Mouse (Mus musculus) megakaryocyte, embryonic 14.5 days (primary cell): ENCODE data around the gene Myo5c. TPM values are rescaled to one million over a fixed set of nuclear protein-coding genes. Genes with fewer than 3 reads are reported as not detected.

Experiments used
- H3K27me3 ChIP-seq: replicated peaks from 2 replicates; pipeline ENCODE3; 2012; ENCODE audit warnings: inconsistent platforms
- H3K36me3 ChIP-seq: replicated peaks from 2 replicates; pipeline ENCODE3; 2012; ENCODE audit warnings: low read length, inconsistent platforms, mixed read lengths
- H3K4me1 ChIP-seq: 2 replicates; pipeline ENCODE4 v1.6.1; 2012; ENCODE audit warnings: inconsistent platforms
- H3K4me3 ChIP-seq: replicated peaks from 2 replicates; pipeline ENCODE3; 2012; ENCODE audit warnings: moderate library complexity, mild to moderate bottlenecking, inconsistent platforms
- H3K9me3 ChIP-seq: 2 replicates; pipeline ENCODE4 v1.6.1; 2012; ENCODE audit warnings: inconsistent platforms
- FLI1 ChIP-seq: IDR thresholded peaks from 2 replicates; pipeline ENCODE4 v1.6.1; 2012; ENCODE audit warnings: low read length, inconsistent platforms, mixed read lengths
- GATA1 ChIP-seq: IDR thresholded peaks from 3 replicates; pipeline ENCODE4 v1.6.1; 2012; ENCODE audit warnings: mixed read lengths, low read length, inconsistent platforms, borderline replicate concordance
- polyA plus RNA-seq: library from polyadenylated mRNA; stranded (reverse); fragments of >175 nt; gene quantifications from 2 replicates; pipeline ENCODE4 v1.2.3, GENCODE M21; 2012; ENCODE audit warnings: low replicate concordance; ENCODE audit not compliant: insufficient read depth

Myo5c gene
- 0.27 TPM in 1 of 2 replicates, not detected in the other for polyA plus RNA-seq

DNA sequence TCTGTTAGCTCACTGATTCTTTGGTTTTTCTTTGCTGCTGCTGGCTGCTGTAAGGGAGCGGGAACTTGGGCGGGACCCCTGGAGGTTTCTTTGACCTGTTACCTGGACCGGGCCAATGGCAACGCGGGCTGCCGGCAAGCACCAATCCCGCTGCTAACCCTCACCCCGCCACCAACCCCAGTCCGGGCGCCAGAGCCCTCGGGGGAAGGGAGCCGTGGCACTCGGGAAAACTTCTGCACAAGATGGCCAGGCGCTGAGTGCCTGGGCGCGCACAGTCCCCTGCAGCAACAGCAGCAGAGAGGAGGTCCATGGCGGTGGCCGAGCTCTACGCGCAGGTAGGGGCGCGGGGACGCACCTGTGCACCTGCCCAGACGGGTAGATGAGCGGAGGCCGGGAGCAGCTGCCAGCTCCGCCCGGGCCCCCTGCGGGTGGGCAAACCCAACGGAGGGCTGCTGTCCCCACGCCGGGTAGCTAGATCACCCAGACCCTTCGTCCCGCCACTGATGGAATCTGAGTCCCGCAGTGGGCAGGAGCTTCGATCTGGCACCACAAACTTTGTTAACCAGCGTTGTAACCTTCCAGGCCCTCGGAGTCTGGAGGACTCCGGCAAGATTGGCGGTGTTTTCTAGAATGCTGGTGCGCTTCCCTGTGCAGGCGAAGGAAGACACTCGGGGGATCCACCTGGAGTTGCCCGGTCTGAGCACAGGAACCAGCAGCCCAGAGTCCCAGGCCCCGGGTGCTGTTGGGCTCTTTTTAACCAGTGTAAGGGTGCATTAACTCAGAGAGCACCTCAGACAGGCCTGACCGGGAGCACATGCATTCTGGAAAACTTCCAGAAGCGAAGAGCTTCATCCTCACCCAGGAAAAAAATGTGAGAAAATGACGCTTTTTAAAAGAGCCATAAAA is at the start of gene Myo5c:
Gene Myo5c (plus strand): TSS at position 180 of the 906 bp plus-strand sequence.
- peak within 1 kb of the TSS; percentile 86 for H3K4me3 ChIP-seq
- no peaks in the 10 kb centered on the region for H3K36me3 ChIP-seq

DNA sequence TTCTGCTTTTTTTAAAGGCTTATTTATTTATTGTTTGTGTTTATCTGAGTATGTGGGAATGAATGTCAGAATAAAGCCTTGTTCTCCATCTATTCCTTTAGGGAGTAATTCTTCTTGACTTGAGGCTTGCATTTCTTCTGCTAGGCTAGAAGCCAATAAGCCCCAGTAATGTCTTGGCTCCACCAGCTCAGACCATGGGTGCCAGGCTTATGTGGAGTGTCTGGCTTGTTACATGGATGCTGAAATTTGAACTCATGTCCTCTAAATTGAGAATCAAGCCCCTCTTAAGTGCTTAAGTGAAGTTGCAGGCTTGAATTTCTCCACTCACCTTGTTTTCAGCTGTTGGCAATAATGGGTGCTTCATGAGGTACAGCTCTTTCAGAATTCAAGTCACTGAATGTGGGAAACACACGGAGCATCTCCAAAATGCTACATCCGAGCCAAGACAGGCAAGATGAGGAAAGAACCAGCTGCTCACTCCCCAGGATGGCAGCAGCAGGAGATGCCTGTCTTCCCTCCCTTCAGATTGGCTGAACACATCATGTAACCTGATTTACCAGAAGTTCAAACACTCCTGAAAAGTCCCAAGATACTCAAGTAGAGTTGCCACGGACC is 44.1 kb upstream of the Myo5c start:
- Histone ChIP-seq H3K4me1 (peaks cover 7% of the 10 kb centered on the region), H3K27me3 (no peaks in the 10 kb centered on the region), H3K4me3 (no peak overlapping the region), H3K36me3 (peaks cover 75% of the 10 kb centered on the region), H3K9me3 (no peaks in the 10 kb centered on the region; the same call in 1 of the 2 replicates)
- TF ChIP-seq FLI1 (no peak), GATA1 (no peak)

More for the DNA sequence above, at the start of gene Myo5c:
- TF ChIP-seq GATA1: no peak
- no peak for TF ChIP-seq FLI1
- H3K27me3 ChIP-seq: peaks cover 22% of the 10 kb centered on the region
- H3K4me1 ChIP-seq: peaks cover 43% of the 10 kb centered on the region
- H3K9me3 ChIP-seq: no peaks in the 10 kb centered on the region

DNA sequence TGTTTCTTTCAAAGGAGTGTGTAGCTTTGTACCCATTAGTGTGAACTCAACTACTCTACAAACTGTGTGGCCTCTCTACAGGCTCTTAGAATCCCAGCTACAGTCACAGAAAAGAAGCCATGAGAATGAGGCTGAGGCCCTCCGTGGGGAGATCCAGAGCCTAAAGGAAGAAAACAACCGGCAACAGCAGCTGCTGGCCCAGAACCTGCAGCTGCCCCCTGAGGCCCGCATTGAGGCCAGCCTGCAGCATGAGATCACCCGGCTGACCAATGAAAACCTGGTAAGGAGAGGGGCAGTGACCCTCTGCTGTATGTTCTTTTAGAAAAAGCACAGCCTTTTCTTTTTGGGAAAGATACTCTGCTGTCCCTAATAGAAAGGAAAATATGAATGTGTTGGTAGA is 38.0 kb upstream of the Myo5c start:
- TF ChIP-seq FLI1 (no peak), GATA1 (no peak)
- H3K4me3 ChIP-seq: no peak overlapping the region
- H3K9me3 ChIP-seq: no peaks in the 10 kb centered on the region
- H3K36me3 ChIP-seq: peaks cover 47% of the 10 kb centered on the region
- peaks cover 54% of the 10 kb centered on the region for H3K4me1 ChIP-seq
- H3K27me3 ChIP-seq: no peaks in the 10 kb centered on the region

DNA sequence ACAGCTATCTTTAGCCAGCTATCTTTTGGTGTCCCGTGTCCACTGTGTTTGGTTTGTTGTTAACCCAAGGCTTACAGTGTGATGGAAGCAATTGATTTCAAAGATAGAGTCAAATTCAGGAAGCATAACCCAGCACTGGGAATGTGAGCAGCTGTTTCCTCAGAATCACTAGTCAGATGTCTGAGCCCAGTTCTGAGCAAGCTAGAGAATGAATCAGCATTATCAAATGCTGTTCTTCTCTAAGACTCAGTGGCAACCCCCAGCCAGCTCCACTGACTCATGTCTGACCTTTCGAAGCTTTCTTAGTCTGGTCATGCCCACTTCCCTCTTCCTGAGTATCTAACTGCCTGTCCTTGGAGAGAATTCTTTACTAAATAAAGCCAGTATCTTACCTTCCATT is 35.5 kb upstream of the Myo5c start:
- Histone ChIP-seq H3K4me1 (peaks cover 54% of the 10 kb centered on the region), H3K36me3 (peaks cover 45% of the 10 kb centered on the region), H3K4me3 (no peak overlapping the region), H3K9me3 (no peaks in the 10 kb centered on the region), H3K27me3 (no peaks in the 10 kb centered on the region)
- TF ChIP-seq GATA1 (0 out of 3 replicates have a peak, but pooled peaks have one; percentile 25), FLI1 (no peak)

DNA sequence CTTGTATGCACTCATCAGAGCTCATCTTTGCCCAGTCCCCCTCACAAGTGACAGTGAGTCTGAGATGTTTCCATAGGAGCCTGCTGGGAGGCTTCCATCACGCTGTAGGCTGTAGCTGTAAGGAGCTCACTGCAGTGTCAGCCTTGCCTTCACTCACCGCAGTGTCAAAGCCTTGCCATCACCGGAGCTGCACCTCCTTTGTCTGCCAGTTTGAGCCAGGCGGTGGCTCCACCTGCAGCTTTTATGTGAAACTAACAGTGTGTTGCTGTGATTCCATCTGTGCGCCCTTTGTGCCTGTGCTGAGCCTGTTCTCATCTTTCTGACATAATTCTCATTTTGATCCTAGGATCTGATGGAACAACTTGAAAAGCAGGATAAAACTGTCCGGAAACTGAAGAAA is 34.5 kb upstream of the Myo5c start:
- Histone ChIP-seq H3K36me3 (peaks cover 53% of the 10 kb centered on the region), H3K9me3 (no peaks in the 10 kb centered on the region), H3K4me3 (peak overlapping the region; percentile 29), H3K4me1 (peaks cover 54% of the 10 kb centered on the region), H3K27me3 (no peaks in the 10 kb centered on the region)
- TF ChIP-seq GATA1 (no peak), FLI1 (no peak)

DNA sequence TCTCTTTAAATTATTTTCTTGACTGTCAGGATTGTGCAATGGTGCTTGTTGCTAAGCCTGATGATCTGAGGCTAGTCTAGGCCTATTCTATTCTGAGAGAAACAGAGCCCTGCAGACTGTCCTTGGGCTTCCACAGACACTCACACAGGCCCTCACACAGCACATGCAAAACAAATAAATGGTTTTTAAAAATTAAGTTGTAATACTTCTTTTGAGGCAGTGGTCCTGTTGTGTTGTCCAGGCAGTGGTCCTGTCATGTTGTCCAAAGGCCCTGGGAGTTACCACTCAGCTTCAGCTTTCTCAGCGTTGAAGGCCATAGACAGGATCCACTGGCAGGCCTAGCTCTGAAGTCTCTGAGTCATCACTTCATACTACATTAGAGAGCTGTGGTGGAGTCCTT is 30.3 kb upstream of the Myo5c start:
- Histone ChIP-seq H3K36me3 (peaks cover 68% of the 10 kb centered on the region), H3K9me3 (no peaks in the 10 kb centered on the region), H3K4me3 (no peak overlapping the region), H3K4me1 (peaks cover 44% of the 10 kb centered on the region), H3K27me3 (no peaks in the 10 kb centered on the region)
- TF ChIP-seq FLI1: no peak
- TF ChIP-seq GATA1: no peak

DNA sequence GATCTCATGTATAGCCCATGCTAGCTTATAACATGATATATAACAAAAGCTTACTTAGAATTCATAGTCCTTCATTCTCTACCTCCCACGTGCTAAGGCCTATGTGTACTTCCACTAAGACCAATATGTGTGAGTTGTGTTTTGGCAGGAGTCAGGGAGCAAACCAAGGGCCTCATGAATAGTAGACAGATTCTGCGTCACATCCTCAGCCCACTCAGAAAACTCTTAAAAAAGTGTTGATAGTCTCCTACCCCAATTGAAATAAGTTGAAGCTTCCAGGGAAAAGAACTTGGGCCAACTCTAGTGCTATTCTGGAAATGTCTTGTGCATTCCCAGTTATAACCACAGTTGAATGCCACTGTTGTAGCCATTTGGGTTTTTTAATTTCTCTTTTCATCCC is 29.8 kb upstream of the Myo5c start:
- H3K36me3 ChIP-seq: peaks cover 72% of the 10 kb centered on the region
- TF ChIP-seq GATA1: no peak
- TF ChIP-seq FLI1: no peak
- H3K27me3 ChIP-seq: no peaks in the 10 kb centered on the region
- H3K9me3 ChIP-seq: no peaks in the 10 kb centered on the region
- H3K4me1 ChIP-seq: peaks cover 39% of the 10 kb centered on the region
- no peak overlapping the region for H3K4me3 ChIP-seq

DNA sequence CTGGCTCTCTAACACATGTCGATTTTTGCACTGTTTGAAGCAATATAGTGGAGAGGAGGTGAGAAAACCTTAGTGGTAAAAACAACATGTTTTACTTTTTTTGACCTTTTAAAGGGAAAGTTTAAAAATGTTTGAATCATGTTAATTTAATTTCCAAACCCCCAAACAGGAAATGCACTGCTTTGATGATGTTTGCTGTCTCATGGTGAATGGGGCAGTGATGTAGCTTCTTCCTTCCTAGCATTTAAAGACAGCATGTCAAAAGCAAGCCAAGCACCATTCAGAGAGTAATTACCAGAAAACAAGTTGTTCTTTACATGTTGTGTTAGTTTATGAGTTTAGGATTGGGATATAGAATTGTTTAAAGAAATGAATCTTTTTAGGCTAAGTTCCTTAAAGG is 22.6 kb upstream of the Myo5c start:
- no peak overlapping the region for H3K4me3 ChIP-seq
- H3K36me3 ChIP-seq: peaks cover 62% of the 10 kb centered on the region
- H3K27me3 ChIP-seq: no peaks in the 10 kb centered on the region
- TF ChIP-seq FLI1: no peak
- TF ChIP-seq GATA1: no peak
- H3K4me1 ChIP-seq: peaks cover 37% of the 10 kb centered on the region
- no peaks in the 10 kb centered on the region for H3K9me3 ChIP-seq

DNA sequence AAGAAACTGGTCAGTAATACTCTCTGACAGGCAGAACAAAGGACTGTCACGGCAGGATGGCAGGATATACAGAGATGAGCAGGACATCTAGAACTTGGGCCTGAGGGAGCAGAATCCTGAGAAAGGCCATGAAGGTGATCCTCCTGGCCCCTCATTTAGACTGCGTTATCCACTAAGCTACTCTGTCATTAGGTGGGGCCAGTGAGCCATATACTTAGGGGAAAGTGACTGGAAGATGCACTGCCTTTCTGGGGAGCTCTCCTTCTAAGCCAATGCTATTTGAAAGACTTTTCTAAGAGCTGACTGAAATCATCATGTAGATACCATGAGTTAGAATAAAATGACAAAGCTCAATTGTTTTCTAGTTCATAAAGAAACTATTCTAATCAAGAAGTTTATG is 21.6 kb upstream of the Myo5c start:
- Histone ChIP-seq H3K36me3 (peaks cover 64% of the 10 kb centered on the region), H3K4me1 (peaks cover 41% of the 10 kb centered on the region), H3K27me3 (no peaks in the 10 kb centered on the region), H3K4me3 (no peak overlapping the region), H3K9me3 (no peaks in the 10 kb centered on the region)
- TF ChIP-seq FLI1: no peak
- no peak for TF ChIP-seq GATA1
